Mouse (Mus musculus) megakaryocyte, embryonic 14.5 days (primary cell): ENCODE results near the gene Dut.
"Not testable (repeated sequence)": the region's sequence is repeated elsewhere in the genome, so short reads cannot be mapped to it uniquely, and the experiment has no call there.

Source experiments
- FLI1 ChIP-seq: IDR thresholded peaks from 2 replicates; pipeline ENCODE4 v1.6.1; 2012; ENCODE audit warnings: low read length, inconsistent platforms, mixed read lengths
- GATA1 ChIP-seq: IDR thresholded peaks from 3 replicates; pipeline ENCODE4 v1.6.1; 2012; ENCODE audit warnings: mixed read lengths, low read length, inconsistent platforms, borderline replicate concordance

DNA sequence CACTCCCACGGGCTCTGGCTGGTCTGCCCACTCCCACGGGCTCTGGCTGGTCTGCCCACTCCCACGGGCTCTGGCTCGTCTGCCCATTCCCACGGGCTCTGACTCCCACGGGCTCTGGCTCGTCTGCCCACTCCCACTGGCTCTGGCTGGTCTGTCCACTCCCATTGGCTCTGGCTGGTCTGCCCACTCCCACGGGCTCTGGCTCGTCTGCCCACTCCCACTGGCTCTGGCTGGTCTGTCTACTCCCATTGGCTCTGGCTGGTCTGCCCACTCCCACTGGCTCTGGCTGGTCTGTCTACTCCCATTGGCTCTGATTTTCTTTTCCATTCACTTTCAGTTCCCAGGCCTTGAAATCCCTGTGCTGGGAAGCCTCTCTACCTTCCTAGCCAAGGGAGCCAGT is 33.0 kb downstream of the Dut start:
- not testable (repeated sequence) for TF ChIP-seq GATA1, FLI1
